Mouse (Mus musculus) midbrain, embryonic 16.5 days (tissue): Measurements from ENCODE around the gene Ppp1r3g. TPM values are rescaled to one million over a fixed set of nuclear protein-coding genes. Genes with fewer than 3 reads are reported as not detected.

Experiments
- ATAC-seq: fragments of 200-750 bp; cut with Nextera tagmentation; 2 replicates; pipeline ENCODE4 v1.8.0; 2017; ENCODE audit warnings: moderate TSS enrichment
- H3K27ac ChIP-seq: fragments of 300-500 bp; sonication (generic); 2 replicates; pipeline ENCODE4 v1.5.1; 2014; ENCODE audit warnings: mild to moderate bottlenecking, low read length, mixed read lengths
- H3K27me3 ChIP-seq: fragments of 300-500 bp; sonication (generic); 2 replicates; pipeline ENCODE4 v1.6.1; 2014; ENCODE audit warnings: low read depth, low read length, mixed read lengths; ENCODE audit not compliant: control insufficient read depth, insufficient read depth
- H3K36me3 ChIP-seq: fragments of 300-500 bp; sonication (generic); 2 replicates; pipeline ENCODE4 v1.6.1; 2014; ENCODE audit warnings: mild to moderate bottlenecking, low read length, moderate library complexity, mixed read lengths; ENCODE audit not compliant: control insufficient read depth, insufficient read depth
- H3K4me1 ChIP-seq: fragments of 300-500 bp; sonication (generic); 2 replicates; pipeline ENCODE4 v1.6.1; 2014; ENCODE audit warnings: mild to moderate bottlenecking, low read length, mixed read lengths; ENCODE audit not compliant: control insufficient read depth, insufficient read depth
- H3K4me2 ChIP-seq: fragments of 300-500 bp; sonication (generic); 2 replicates; pipeline ENCODE4 v1.6.1; 2014; ENCODE audit warnings: mild to moderate bottlenecking, low read length, mixed read lengths
- H3K4me3 ChIP-seq: fragments of 300-500 bp; sonication (generic); 2 replicates; pipeline ENCODE4 v1.5.1; 2014; ENCODE audit warnings: low read depth, mild to moderate bottlenecking, low read length, moderate library complexity, mixed read lengths
- H3K9ac ChIP-seq: fragments of 300-500 bp; sonication (generic); 2 replicates; pipeline ENCODE4 v1.6.1; 2014; ENCODE audit warnings: low read depth, low read length, mixed read lengths
- H3K9me3 ChIP-seq: fragments of 300-500 bp; sonication (generic); replicated peaks from 2 replicates; pipeline ENCODE4 v1.6.1; 2014; ENCODE audit warnings: mild to moderate bottlenecking, low read length, mixed read lengths; ENCODE audit not compliant: control insufficient read depth, poor library complexity, severe bottlenecking
- WGBS: fragments of 180-500 bp; shearing (Covaris S2); extraction: QIAGEN DNeasy Blood & Tissue Kit; methylation state at CpG from one replicate; pipeline ENCODE4 v1.1.7; 2014; 5-methylcytosine and 5-hydroxymethylcytosine counted together
- polyA plus RNA-seq: library from polyadenylated mRNA; unstranded; fragments of >200 nt; fragmentation: Nextera tagmentation; extraction: Ambion mirVana; gene quantifications from 2 replicates; pipeline ENCODE4 v1.2.1, GENCODE M21; 2015

Ppp1r3g gene
- polyA plus RNA-seq, 1 experiment from 2014 or later: 0.95 TPM

DNA sequence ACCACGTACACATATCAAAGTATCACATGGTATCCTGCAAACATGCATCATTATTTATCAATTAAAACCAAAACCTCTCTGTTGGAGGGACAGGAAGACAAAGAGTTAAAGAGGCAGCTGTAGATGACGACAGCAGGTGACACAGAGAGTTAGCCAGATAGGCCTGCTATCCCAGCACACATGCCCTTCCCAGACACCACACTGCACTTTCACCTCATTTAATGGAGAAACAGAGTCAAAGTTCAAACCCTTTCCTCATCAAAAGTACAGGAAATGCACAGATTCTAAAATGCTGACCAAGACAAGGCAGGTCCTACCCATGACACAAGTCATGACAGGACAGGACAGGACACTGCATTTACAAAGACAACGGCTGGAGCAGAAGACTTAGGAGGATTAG lies 57.0 kb downstream of the Ppp1r3g start:
- no peaks in the 10 kb centered on the region for H3K27me3 ChIP-seq
- no peak overlapping the region for H3K4me2 ChIP-seq
- no peak overlapping the region for H3K9ac ChIP-seq
- H3K4me3 ChIP-seq: no peak overlapping the region
- no peak for ATAC-seq
- H3K9me3 ChIP-seq: no peaks in the 10 kb centered on the region
- no peak overlapping the region for H3K27ac ChIP-seq
- peaks cover 13% of the 10 kb centered on the region for H3K4me1 ChIP-seq
- H3K36me3 ChIP-seq: no peaks in the 10 kb centered on the region
- 68% methylated on average over 3 of the region's 3 CpGs for WGBS

DNA sequence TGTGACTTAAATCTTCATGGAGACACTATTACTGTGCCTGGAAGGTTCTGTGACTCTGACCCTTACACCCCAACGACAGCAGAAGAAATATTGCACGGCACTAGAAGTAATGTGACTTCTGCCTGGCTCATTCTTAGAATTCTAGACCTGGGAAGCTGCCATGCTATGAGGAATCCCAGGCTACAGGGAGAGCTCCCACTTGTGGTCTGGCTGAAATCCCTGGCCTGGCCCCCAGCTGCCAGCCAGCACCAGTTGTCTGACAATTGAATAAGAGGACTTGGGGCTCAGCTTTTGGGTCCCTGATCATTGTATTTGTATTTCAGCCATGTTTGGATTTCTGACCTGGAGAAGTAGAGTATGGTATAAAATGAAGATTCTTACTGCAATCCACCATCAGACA lies 59.4 kb downstream of the Ppp1r3g start:
- no peak for ATAC-seq
- H3K27ac ChIP-seq: no peak overlapping the region
- no peaks in the 10 kb centered on the region for H3K27me3 ChIP-seq
- H3K4me2 ChIP-seq: no peak overlapping the region
- peaks cover 18% of the 10 kb centered on the region for H3K4me1 ChIP-seq
- H3K4me3 ChIP-seq: no peak overlapping the region
- H3K9ac ChIP-seq: no peak overlapping the region
- no peaks in the 10 kb centered on the region for H3K9me3 ChIP-seq
- 91% methylated on average over 2 of the region's 2 CpGs for WGBS
- no peaks in the 10 kb centered on the region for H3K36me3 ChIP-seq

DNA sequence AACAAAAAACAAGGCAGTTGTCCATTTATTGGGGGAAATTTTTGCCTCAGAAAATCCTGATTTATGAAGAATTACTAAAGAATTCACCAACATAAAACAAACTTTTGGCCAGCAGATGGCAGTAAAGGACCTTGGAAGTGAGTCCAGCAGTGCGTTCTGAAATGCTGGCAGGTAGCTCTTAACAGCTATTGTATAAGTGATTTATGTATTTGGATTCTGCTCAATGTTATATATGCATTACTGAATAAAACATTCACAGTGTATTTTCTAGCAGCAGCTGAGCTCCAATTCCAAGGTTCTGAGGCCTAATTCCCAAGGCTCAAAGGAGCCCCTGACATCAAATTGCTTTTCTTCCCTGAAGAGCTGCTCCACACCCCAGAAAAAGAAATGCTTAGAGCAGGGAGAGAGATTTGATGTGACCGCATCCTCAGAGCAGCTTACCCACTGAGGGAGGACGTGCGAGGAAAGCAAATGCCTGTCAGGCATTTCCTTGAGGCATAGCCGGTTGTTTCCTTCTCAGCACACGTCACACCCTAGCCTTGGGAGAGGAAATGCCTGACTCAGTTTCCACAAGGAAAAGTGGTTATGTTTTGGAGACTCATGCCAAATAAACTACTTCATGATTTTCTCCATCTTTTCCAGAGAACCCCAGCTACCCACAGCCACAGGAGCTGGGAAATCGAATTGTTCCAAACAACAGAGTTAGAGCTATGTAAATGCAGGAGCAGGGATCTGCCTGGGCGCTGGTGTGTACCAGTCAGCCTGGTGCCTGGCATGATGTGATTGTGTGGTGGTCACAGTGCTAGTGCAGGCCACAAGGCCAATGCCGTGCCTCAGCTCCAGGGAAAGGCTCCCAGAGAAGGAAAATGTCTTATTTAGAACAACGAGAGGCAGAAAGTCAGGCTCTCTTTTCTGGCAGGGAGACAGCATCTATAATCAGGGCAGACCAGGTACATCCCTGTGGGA lies 61.0 kb downstream of the Ppp1r3g start:
- Histone ChIP-seq H3K4me3 (no peak overlapping the region), H3K27me3 (no peaks in the 10 kb centered on the region), H3K27ac (peak overlapping the region; percentile 79), H3K4me2 (no peak overlapping the region), H3K9ac (peak overlapping the region; percentile 42; the same call in 1 of the 2 replicates), H3K36me3 (no peaks in the 10 kb centered on the region), H3K4me1 (peaks cover 18% of the 10 kb centered on the region), H3K9me3 (no peaks in the 10 kb centered on the region)
- 22% methylated on average over 10 of the region's 10 CpGs for WGBS
- peak; percentile 87 for ATAC-seq

Other genes starting within 250 kb of the Ppp1r3g start
- 5.2 and 6.8 TPM in 2 replicates for gene Rpp40, start 52.5 kb upstream of the Ppp1r3g start, polyA plus RNA-seq
- gene Fars2, start 158.6 kb downstream of the Ppp1r3g start, polyA plus RNA-seq: 26.2 and 29.1 TPM in 2 replicates
- 39.2 and 45.5 TPM in 2 replicates for gene Lyrm4, start 158.7 kb downstream of the Ppp1r3g start, polyA plus RNA-seq